In genomic region chr16:94414151-94414550, GRCm38 (mm10) we compare ENCODE assay signal across 31 mouse cellular contexts. TPM values are rescaled to one million over a fixed set of nuclear protein-coding genes. Genes with fewer than 3 reads are reported as not detected.
DNase-seq lines count a peak whose midpoint lies in the region; ATAC-seq and TF ChIP-seq lines count a peak whose summit lies in the region.
"Had no signal": no experiment of that assay in that cellular context is flagged by ENCODE, and none has a peak within 500 bp of the region (broad histone marks: within the 10 kb centered on the region; RNA-seq: fewer than 3 reads in every experiment).

No protein-coding gene starts in this region.

- WGBS in liver, postnatal 0 days (ENCODE audit: insufficient replicate concordance) = 70% methylated on average over 6 of the region's 6 CpGs
- WGBS in liver, embryonic 11.5 days = 85% methylated on average over 6 of the region's 6 CpGs

- H3K27ac ChIP-seq in liver, postnatal 0 days (ENCODE audit: low read depth) = no peak overlapping the region; the same call in 1 of the 2 replicates
- H3K27ac ChIP-seq in liver, embryonic 11.5 days (ENCODE audit: low read depth, low read length) = no peak overlapping the region
- no peak overlapping the region for H3K27ac ChIP-seq in CH12.LX (ENCODE audit: insufficient read depth, low read depth)
- H3K27ac ChIP-seq: embryonic facial prominence, embryonic 10.5 days; embryonic facial prominence, embryonic 13.5 days; forebrain, embryonic 12.5 days; forebrain, embryonic 15.5 days; gastrocnemius, adult 2 months; heart, embryonic 10.5 days; heart, embryonic 13.5 days; hindbrain, embryonic 14.5 days; hindbrain, postnatal 0 days; intestine, embryonic 15.5 days had no signal

- no peak for TF ChIP-seq EP300 in liver, postnatal 0 days (IDR thresholded peaks at IDR 0.05; ENCODE audit: low read depth)
- TF ChIP-seq EP300 in CH12.LX (IDR thresholded peaks at IDR 0.05; ENCODE audit: low read length) = no peak

- no peak overlapping the region for H3K4me3 ChIP-seq in liver, postnatal 0 days (ENCODE audit: low read depth, low read length)
- H3K4me3 ChIP-seq in liver, embryonic 11.5 days (ENCODE audit: low read depth, low read length) = no peak overlapping the region
- peak overlapping the region in 2 of 3 experiments; percentile 4 to 44 for H3K4me3 ChIP-seq in CH12.LX (replicated peaks in 1 of 3; ENCODE audit: low read depth in 2 of 3, low read length in 2 of 3, poor library complexity in 1 of 3)
- H3K4me3 ChIP-seq: embryonic facial prominence, embryonic 10.5 days; embryonic facial prominence, embryonic 13.5 days; erythroblast, embryonic 14.5 days; forebrain, embryonic 12.5 days; forebrain, embryonic 15.5 days; gastrocnemius, adult 2 months; heart, embryonic 10.5 days; heart, embryonic 13.5 days; intestine, embryonic 15.5 days had no signal

- H3K27me3 ChIP-seq in liver, postnatal 0 days (ENCODE audit: insufficient read depth, low read length) = no peaks in the 10 kb centered on the region
- no peaks in the 10 kb centered on the region for H3K27me3 ChIP-seq in liver, embryonic 11.5 days (replicated peaks; ENCODE audit: control insufficient read depth, insufficient read depth, low read length)
- no peaks in the 10 kb centered on the region for H3K27me3 ChIP-seq in CH12.LX (replicated peaks)
- H3K27me3 ChIP-seq: embryonic facial prominence, embryonic 13.5 days; forebrain, embryonic 12.5 days; forebrain, embryonic 15.5 days; heart, embryonic 13.5 days; intestine, embryonic 15.5 days had no signal

- DNase-seq in heart, adult 11 months = peak; percentile 67
- no peak for DNase-seq in heart, adult 8-10 months (ENCODE audit: low spot score)
- DNase-seq in liver, postnatal 0 days = no peak
- no peak for DNase-seq in liver, embryonic 11.5 days (ENCODE audit: low spot score)
- peak; percentile 36 for DNase-seq in CH12.LX (ENCODE audit: extremely low read depth)
- DNase-seq in layer of hippocampus, adult 9-10 months (ENCODE audit: low spot score) = no peak
- no peak for DNase-seq in layer of hippocampus, adult 18-20 months (ENCODE audit: low spot score in 2 of 2)
- DNase-seq: adrenal gland, adult 8-10 months; adrenal gland, postnatal 25 days; B cell, adult 2 months; cerebellum, adult 11-12 months; cerebellum, adult 8-10 months; cerebellum, postnatal 10 days; cerebellum, postnatal 36 days; embryo, embryonic 11 days; gastrocnemius, adult 2 months; gastrocnemius, postnatal 14 days; heart, adult 18-20 months; heart, postnatal 14 days; heart, postnatal 4 days had no signal

- TF ChIP-seq RAD21 in CH12.LX (IDR thresholded peaks at IDR 0.05; ENCODE audit: low read depth, low read length) = no peak

- in situ Hi-C loops in CH12.LX (cut with MboI; ENCODE audit: low pct_ligation_motif_present, low pct_unique_long_range_greater_than_20kb, low sequenced_read_pairs) = no loop called here

- H3K4me1 ChIP-seq in liver, postnatal 0 days (ENCODE audit: insufficient read depth) = no peaks in the 10 kb centered on the region
- H3K4me1 ChIP-seq in liver, embryonic 11.5 days (replicated peaks; ENCODE audit: control insufficient read depth, insufficient read depth, low read length) = no peaks in the 10 kb centered on the region
- peaks cover 5 to 18% of the 10 kb centered on the region in 2 experiments; a peak in 3 of 4 replicates for H3K4me1 ChIP-seq in CH12.LX (ENCODE audit: control insufficient read depth in 1 of 2, insufficient read depth in 2 of 2)
- H3K4me1 ChIP-seq: embryonic facial prominence, embryonic 10.5 days; embryonic facial prominence, embryonic 13.5 days; forebrain, embryonic 12.5 days; forebrain, embryonic 15.5 days; heart, embryonic 10.5 days; intestine, embryonic 15.5 days had no signal

- dilution Hi-C loops in CH12.LX (cut with MboI; ENCODE audit: extremely low pct_ligation_motif_present, extremely low pct_unique_long_range_greater_than_20kb, low sequenced_read_pairs) = no loop called here

- H3K36me3 ChIP-seq in liver, postnatal 0 days (replicated peaks; ENCODE audit: insufficient read depth, low read length) = peaks cover 18% of the 10 kb centered on the region
- peaks cover 13% of the 10 kb centered on the region for H3K36me3 ChIP-seq in liver, embryonic 11.5 days (ENCODE audit: control insufficient read depth, insufficient read depth, low read length)
- peaks cover 24 to 81% of the 10 kb centered on the region in 2 experiments for H3K36me3 ChIP-seq in CH12.LX (replicated peaks in 1 of 2; ENCODE audit: control insufficient read depth in 1 of 2, insufficient read depth in 1 of 2, low read length in 1 of 2)

- H3K4me2 ChIP-seq in liver, postnatal 0 days (ENCODE audit: low read depth, low read length) = peak overlapping the region; percentile 20
- H3K4me2 ChIP-seq in liver, embryonic 11.5 days = no peak overlapping the region
- peak overlapping the region; percentile 79 for H3K4me2 ChIP-seq in CH12.LX (ENCODE audit: insufficient read depth, low read depth, poor library complexity, severe bottlenecking)
- H3K4me2 ChIP-seq: embryonic facial prominence, embryonic 13.5 days; forebrain, embryonic 12.5 days; forebrain, embryonic 15.5 days; heart, embryonic 13.5 days; hindbrain, embryonic 14.5 days; intestine, embryonic 15.5 days had no signal

- no peak for TF ChIP-seq CTCF in liver, postnatal 0 days (IDR thresholded peaks at IDR 0.05; ENCODE audit: low read depth)
- TF ChIP-seq CTCF in CH12.LX (conservative IDR thresholded peaks at IDR 0.05 in 1 of 2, IDR thresholded peaks at IDR 0.05 in 1 of 2; ENCODE audit: low read depth in 2 of 2, low read length in 2 of 2) = no peak

- H3K9me3 ChIP-seq in liver, postnatal 0 days (ENCODE audit: low read length) = no peaks in the 10 kb centered on the region
- H3K9me3 ChIP-seq in liver, embryonic 11.5 days (ENCODE audit: control insufficient read depth, low read length) = no peaks in the 10 kb centered on the region
- H3K9me3 ChIP-seq in CH12.LX (replicated peaks; ENCODE audit: low read length) = no peaks in the 10 kb centered on the region
- H3K9me3 ChIP-seq: embryonic facial prominence, embryonic 10.5 days; embryonic facial prominence, embryonic 13.5 days; forebrain, embryonic 12.5 days; forebrain, embryonic 15.5 days; heart, embryonic 10.5 days; heart, embryonic 13.5 days; intestine, embryonic 15.5 days had no signal

- ATAC-seq in liver, postnatal 0 days = peak; percentile 87
- ATAC-seq in liver, embryonic 11.5 days (replicated peaks; ENCODE audit: low FRiP score) = no peak
- peak; percentile 79 for ATAC-seq in inflammation-experienced regulatory T-cells, adult 6 months
- ATAC-seq: forebrain, embryonic 15.5 days; hindbrain, postnatal 0 days; intestine, embryonic 15.5 days had no signal

- no peaks in the 10 kb centered on the region; the same call in 1 of the 2 replicates for H3K79me2 ChIP-seq in CH12.LX (replicated peaks; ENCODE audit: control insufficient read depth, extremely low read depth, insufficient read depth, poor library complexity, severe bottlenecking)

- H3K9ac ChIP-seq in liver, postnatal 0 days (replicated peaks) = no peak overlapping the region
- no peak overlapping the region for H3K9ac ChIP-seq in liver, embryonic 11.5 days (ENCODE audit: low read depth, low read length)
- H3K9ac ChIP-seq in CH12.LX (ENCODE audit: insufficient read depth, low read depth) = peak overlapping the region; percentile 53
- H3K9ac ChIP-seq: embryonic facial prominence, embryonic 13.5 days; forebrain, embryonic 12.5 days; forebrain, embryonic 15.5 days; heart, embryonic 13.5 days; hindbrain, embryonic 14.5 days; intestine, embryonic 15.5 days had no signal

- no peak for TF ChIP-seq POLR2A in CH12.LX (IDR thresholded peaks at IDR 0.05; ENCODE audit: low read depth, low read length)

TF ChIP-seq in CH12.LX, 34 proteins besides CTCF, POLR2A, EP300 and RAD21:
- TF ChIP-seq GABPA (IDR thresholded peaks at IDR 0.05; ENCODE audit: insufficient replicate concordance, low read depth, low read length) (no peak), ZNF384 (IDR thresholded peaks at IDR 0.05; ENCODE audit: low read depth, low read length) (no peak), IRF4 (IDR thresholded peaks at IDR 0.05; ENCODE audit: low read depth, low read length) (peak; percentile 78), MYC (IDR thresholded peaks at IDR 0.05; ENCODE audit: low read depth, low read length) (no peak), JUN (IDR thresholded peaks at IDR 0.05; ENCODE audit: insufficient read depth, low read depth, low read length) (0 out of 2 replicates have a peak, but pooled peaks have one; percentile 46), CHD1 (IDR thresholded peaks at IDR 0.05; ENCODE audit: low read depth, low read length) (no peak), BHLHE40 (IDR thresholded peaks at IDR 0.05; ENCODE audit: low read depth, low read length) (no peak), KAT2A (IDR thresholded peaks at IDR 0.05; ENCODE audit: insufficient replicate concordance, low read length) (no peak), MAFK (IDR thresholded peaks at IDR 0.05; ENCODE audit: insufficient replicate concordance, low read length) (no peak), USF2 (conservative IDR thresholded peaks at IDR 0.05; ENCODE audit: low read depth, low read length) (no peak), SIN3A (IDR thresholded peaks at IDR 0.05; ENCODE audit: low read length) (no peak), ETS1 (conservative IDR thresholded peaks at IDR 0.05; ENCODE audit: low read depth, low read length) (peak; percentile 27; the same call in 1 of the 2 replicates)

RNA-seq across cellular contexts. Expression of gene Pigp, which starts 42.5 kb away (rescaled TPM):
- 100 to 1,000 TPM; 130 to 147 (median 134) TPM for total RNA-seq in heart, adult 8-10 months (2022)
- polyA plus RNA-seq in liver, postnatal 0 days (2015; fragmentation: Nextera tagmentation; extraction: Ambion mirVana) = 84.6 and 95.6 TPM in 2 replicates
- polyA plus RNA-seq in liver, embryonic 11.5 days (2014; fragmentation: Nextera tagmentation; extraction: Ambion mirVana) = 90.4 and 91.6 TPM in 2 replicates
- 55.9 and 63.8 TPM in 2 replicates for total RNA-seq in CH12.LX (2012; rRNA removed)
- 163 and 167 TPM in 2 replicates for total RNA-seq in CH12.LX (2014; rRNA removed)
- polyA plus RNA-seq in CH12.LX (2012; ENCODE audit: insufficient read length, low read depth) = 103 and 104 TPM in 2 replicates
- polyA plus RNA-seq in inflammation-experienced regulatory T-cells, adult 6 months (2017; shearing (Covaris generic)) = 10 to 100 TPM; 47.3 to 96.8 (median 94.1) TPM
- total RNA-seq in layer of hippocampus, adult 18-20 months (2021) = 10 to 100 TPM; 35.5 to 40.7 TPM

RNA-seq across cellular contexts. Expression of gene Ttc3, which starts 43.7 kb away (rescaled TPM):
- 10 to 100 TPM; 74.5 to 84.2 (median 76.6) TPM for total RNA-seq in heart, adult 8-10 months (2022)
- 16.1 and 17.4 TPM in 2 replicates for polyA plus RNA-seq in liver, postnatal 0 days (2015; fragmentation: Nextera tagmentation; extraction: Ambion mirVana)
- polyA plus RNA-seq in liver, embryonic 11.5 days (2014; fragmentation: Nextera tagmentation; extraction: Ambion mirVana) = 101 and 106 TPM in 2 replicates
- total RNA-seq in CH12.LX (2012; rRNA removed) (65.2 and 74.5 TPM in 2 replicates), CH12.LX (2014; rRNA removed) (59.0 TPM in 2 replicates)
- polyA plus RNA-seq in CH12.LX (2012; ENCODE audit: insufficient read length, low read depth) = 67.7 and 73.4 TPM in 2 replicates
- 100 to 1,000 TPM in 1 of 3 experiments, 10 to 100 TPM in 2; 30.0 to 103 (median 89.3) TPM for polyA plus RNA-seq in inflammation-experienced regulatory T-cells, adult 6 months (2017; shearing (Covaris generic))
- total RNA-seq in layer of hippocampus, adult 18-20 months (2021) = 100 to 1,000 TPM; 823 to 869 TPM

Comparison
In these comparisons a context has a peak if more than half of its experiments do, and no peak if none do; other contexts are left out.
1. DNase-seq: peak in heart, adult 11 months (single experiment) and CH12.LX (single experiment); none in heart, adult 8-10 months (single experiment), liver, postnatal 0 days (single experiment), liver, embryonic 11.5 days (single experiment), layer of hippocampus, adult 9-10 months (single experiment) and layer of hippocampus, adult 18-20 months (0 of 2).
2. H3K4me3 ChIP-seq: peak in CH12.LX (2 of 3); none in liver, postnatal 0 days (single experiment) and liver, embryonic 11.5 days (single experiment).